Mouse (Mus musculus) liver, adult 10 weeks (tissue): ENCODE results near the gene Tmem62. TPM values are rescaled to one million over a fixed set of nuclear protein-coding genes. Genes with fewer than 3 reads are reported as not detected.

Experiments used
- polyA plus RNA-seq: library from polyadenylated mRNA; stranded (reverse); fragments of 350-450 nt; fragmentation: Illumina TruSeq; extraction: RNeasy Lipid Tissue Mini Kit (QIAGEN cat#74804); gene quantifications from one replicate; pipeline ENCODE4 v1.2.3, GENCODE M21; 2014; ENCODE audit warnings: low read depth, low replicate concordance

Tmem62 gene
- polyA plus RNA-seq = 41.0 TPM

DNA sequence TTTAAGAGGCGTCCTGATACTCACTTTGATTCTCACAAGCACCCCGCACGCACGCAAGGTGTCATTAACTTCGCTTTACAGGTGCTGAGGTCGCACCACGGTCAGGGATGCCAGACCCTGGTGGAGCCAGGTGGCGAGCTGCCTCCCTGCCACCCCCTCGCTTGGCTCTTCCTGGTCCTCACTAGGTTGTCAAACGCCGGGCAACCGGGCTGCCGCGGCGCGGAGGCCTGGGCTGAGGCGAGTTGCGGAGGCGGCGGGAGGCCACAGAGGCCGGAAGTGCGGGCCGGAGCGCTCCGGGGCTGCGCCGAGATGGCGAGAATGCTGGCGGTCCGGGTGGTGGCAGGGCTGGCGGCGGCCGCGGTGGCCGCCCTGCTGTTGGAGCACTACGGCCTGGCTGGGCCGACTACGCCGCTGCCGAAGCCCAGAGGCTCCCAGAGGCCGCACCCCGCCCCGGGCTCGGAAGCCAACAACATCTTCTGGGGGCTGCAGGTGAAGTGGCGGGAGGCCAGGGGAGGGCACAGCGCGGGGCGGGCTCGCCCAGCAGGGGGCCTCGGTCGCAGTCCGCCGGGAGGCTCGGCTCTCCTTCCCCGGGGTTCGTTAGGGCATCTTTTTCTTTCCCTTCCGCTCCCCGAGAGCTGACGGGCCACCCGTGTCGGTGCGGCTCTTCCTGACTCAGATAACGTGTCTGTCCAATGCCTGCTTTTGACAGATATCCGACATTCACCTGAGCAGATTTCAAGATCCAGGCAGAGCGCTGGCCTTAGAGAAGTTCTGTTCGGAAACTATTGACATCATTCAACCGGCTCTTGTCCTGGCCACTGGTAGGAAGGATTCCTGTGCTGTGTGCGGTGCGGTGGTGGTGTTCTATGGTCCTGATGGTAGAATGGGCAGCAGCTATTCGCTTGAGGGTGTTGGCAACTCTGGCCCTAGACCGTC is at the start of gene Tmem62:
Gene Tmem62, plus strand, starts transcription at position 28 of the 936 bp plus-strand sequence.

GRCm38 (mm10) chr2:120970559-120971080 is 6.2 kb upstream of the Tmem62 start, which contains the start of gene Ubr1:
Gene Ubr1, minus strand, starts transcription at chr2:120970715.

DNA sequence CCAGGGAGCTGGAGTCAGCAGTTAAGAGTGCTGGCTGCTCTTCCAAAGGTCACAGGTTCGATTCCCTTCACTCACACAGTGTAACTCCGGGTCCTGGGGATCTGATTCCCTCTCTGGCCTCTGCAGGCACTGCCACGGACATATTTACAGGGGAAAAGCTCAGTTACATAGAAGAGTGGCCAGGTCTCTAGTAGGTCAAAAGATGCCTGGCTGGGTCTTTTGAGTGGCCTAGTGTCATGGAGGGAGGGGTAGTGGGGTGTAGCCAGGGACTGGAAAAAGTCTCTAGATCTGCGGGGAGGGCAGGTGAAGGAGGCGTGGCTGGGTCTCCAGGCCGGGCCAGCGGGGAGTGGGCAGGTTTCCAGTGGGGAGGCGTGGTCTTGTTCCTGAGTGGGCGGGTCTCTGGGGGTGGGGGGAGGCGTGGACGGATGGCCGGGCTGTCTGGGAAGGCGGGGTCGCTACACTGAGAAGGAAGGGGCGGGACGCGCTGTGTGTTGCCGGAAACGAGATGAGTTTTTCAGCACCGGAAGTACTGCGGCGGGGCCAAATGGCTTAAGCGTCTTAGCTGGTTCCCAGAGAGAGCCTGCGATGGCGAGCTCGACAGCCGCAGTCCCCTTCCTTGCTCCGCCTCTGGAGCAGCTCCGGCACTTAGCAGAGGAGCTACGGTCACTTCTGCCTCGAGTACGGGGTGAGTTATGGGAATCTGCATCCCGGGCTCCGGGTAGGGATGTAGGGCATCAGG is 31.3 kb downstream of the Tmem62 start, which contains the start of gene Ccndbp1:
Gene Ccndbp1, plus strand, starts transcription at position 479 of the 739 bp plus-strand sequence.

DNA sequence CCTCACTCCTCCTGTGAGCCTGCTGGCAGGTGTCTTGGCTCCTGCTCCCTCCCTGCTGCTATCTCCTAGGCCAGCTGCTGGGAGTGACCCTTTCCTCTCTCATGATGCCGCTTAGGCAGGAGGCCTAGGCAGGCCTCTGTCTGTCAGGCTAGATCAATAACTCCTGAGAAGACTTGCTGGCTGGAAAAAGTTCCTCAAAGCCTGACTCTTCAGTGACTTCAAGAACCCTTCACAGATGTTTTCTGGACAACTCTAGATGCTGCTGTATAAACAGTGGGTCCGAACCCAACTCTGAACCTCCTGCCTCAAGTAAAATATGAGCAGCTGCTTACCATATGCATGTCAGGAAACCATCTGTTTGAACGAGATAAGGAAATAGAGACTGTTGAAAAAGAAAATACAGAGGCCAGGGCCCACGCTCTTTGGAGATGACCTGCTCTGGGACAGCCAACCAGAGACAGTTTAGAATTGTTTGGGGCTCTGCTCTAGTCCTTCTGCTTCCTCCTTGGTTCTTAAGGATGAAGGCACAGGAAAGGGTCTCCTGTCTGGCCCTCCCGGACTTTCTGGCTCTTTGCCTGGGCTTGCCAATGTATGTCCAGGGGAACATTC is 60.0 kb downstream of the Tmem62 start, which contains the start of gene Epb42:
Gene Epb42, minus strand, starts transcription at position 340 of the 609 bp plus-strand sequence.

Other genes with a start within 250 kb of the Tmem62 start
- gene Cdan1, start 126.9 kb upstream of the Tmem62 start, polyA plus RNA-seq = 2.1 TPM
- gene Ttbk2, start 126.4 kb upstream of the Tmem62 start, polyA plus RNA-seq = 3.2 TPM
- 14.3 TPM for gene Ubr1, start 6.3 kb upstream of the Tmem62 start, polyA plus RNA-seq
- gene Ccndbp1, start 31.4 kb downstream of the Tmem62 start, polyA plus RNA-seq = 20.9 TPM
- gene Epb42, start 60.1 kb downstream of the Tmem62 start, polyA plus RNA-seq = not detected
- gene Tgm5, start 108.8 kb downstream of the Tmem62 start, polyA plus RNA-seq = not detected
- gene Tgm7, start 132.8 kb downstream of the Tmem62 start, polyA plus RNA-seq = not detected
- 22.0 TPM for gene Adal, start 163.4 kb downstream of the Tmem62 start, polyA plus RNA-seq
- 2.9 TPM for gene Lcmt2, start 163.6 kb downstream of the Tmem62 start, polyA plus RNA-seq
- 28.5 TPM for gene Tubgcp4, start 193.6 kb downstream of the Tmem62 start, polyA plus RNA-seq
- gene Zscan29, start 194.1 kb downstream of the Tmem62 start, polyA plus RNA-seq = 9.5 TPM